Mouse (Mus musculus) telencephalon, adult 2 months (tissue): ENCODE measurements around the gene Scml4.

Source experiments
- DNase-seq: peaks from one replicate; pipeline ENCODE4 v3.0.0-alpha.2; 2011; ENCODE audit warnings: low read depth, low spot score

The Scml4 gene

GRCm38 (mm10) chr10:42991018-42991417, 130.8 kb downstream of the Scml4 start:
- no peak for DNase-seq

DNA sequence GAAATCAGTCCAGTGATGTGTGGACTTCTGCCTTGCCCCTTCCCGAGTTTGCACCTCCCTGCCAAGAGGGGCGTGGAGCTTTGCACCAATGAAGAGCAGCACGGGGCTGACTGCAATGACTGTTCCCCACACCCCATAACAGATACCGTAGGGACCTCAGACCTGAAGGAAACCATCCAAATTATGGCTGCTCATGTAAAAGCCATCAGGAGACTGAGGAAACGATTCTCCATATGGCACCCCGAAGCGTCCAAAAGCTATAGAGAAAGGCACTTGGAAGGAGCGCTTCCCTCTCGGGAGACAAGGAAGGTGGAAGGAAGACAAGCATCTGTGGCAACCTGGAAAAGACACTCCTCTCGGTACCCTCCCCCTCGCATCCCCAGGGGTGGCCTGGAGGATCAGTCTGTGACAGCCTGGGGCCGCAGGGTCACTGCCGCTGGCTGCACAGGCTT, 134.2 kb downstream of the Scml4 start:
- no peak for DNase-seq

DNA sequence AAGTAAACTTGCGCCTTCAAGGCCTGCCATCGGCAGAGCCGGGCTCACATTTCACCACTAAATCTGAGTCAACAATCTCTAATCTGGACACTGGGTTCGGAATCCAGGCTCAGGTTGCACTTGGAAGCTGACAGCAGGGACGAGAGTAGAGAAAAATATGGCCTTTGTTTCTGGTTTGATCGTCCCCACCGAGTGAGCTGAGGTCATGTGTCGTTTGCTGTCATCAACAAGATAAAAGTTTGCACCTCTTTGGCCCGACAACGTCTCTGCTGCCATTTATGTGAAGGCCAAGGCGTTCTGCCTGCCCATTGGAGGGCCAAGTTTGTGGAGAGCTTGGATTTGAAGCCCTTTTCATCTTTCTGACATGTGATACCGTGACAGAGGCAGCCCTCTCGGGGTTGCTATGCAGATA, 135.3 kb downstream of the Scml4 start:
- DNase-seq: no peak

- no peak for DNase-seq
Observed at GRCm38 (mm10) chr10:42997278-42997677, 137.1 kb downstream of the Scml4 start.

DNA sequence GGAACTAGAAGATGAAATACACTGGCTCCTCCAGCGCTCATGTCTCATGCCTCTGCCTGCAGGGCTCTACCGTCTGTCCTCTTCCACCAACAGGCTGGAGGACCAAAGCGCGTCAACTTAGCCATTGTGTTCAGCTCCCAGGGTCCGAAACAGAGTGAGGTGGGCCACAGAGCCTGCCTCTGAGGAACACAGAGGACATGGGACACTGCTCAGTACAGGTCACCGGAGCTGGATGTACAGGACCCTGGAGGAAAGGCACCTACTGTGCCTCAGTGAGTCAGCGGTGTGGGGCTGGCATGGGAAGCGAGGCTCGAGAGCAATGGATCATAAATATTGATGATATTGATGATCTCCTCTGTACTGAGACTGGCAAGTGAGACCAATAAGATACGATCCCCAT, 139.2 kb downstream of the Scml4 start:
- DNase-seq: no peak

DNA sequence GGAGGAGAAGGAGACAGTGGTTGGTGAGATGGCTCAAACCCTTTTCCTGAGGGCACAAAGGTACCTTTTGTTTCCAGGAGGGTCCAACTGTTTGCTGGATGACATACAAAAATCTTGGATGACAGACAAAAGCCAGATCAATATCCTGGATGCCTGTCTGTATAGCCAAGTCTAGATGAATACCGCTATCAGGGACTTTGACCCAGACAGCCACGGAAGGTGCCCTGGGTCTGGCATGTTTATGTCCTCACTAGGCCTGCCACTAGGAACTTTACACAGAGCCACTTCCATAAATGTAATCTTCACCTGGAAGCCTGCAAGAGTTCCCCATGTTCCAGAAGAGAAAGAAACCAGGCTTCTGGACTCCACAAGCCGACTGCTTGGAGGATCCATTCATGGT, 141.3 kb downstream of the Scml4 start:
- DNase-seq: no peak

DNA sequence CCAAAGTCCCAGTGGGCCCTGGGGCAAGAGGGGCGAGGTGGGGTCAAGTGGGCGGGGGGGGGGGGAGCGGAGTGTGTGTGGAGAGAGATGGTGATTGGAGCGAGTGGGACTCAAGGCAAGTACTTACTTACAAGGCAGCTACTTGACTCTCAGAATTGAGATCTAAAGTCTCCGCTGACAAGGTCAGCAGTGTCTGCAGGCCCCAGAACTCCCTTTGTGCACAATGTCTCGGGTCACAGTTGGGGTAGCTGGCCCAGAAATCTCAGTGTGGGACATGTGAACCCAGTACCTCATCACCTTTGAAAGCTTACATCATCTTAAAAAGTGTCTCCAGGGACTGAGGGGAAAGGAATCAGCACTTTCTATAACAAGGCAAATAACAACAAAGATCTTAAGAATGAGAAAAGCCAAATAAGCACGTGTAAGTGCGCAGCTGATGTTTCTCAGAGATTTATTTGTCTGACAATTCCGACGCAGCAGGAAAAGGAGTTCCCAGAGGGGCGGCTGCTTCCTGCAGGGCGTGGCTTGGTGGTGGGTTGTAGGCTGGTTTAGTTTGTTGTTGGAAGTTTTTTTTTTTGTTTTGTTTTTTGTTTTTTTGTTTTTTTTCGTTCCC, 142.0 kb downstream of the Scml4 start:
- no peak for DNase-seq

GRCm38 (mm10) chr10:43002721-43003465, 142.7 kb downstream of the Scml4 start:
- DNase-seq: no peak

GRCm38 (mm10) chr10:43003466-43003757, 143.2 kb downstream of the Scml4 start:
- no peak for DNase-seq

DNA sequence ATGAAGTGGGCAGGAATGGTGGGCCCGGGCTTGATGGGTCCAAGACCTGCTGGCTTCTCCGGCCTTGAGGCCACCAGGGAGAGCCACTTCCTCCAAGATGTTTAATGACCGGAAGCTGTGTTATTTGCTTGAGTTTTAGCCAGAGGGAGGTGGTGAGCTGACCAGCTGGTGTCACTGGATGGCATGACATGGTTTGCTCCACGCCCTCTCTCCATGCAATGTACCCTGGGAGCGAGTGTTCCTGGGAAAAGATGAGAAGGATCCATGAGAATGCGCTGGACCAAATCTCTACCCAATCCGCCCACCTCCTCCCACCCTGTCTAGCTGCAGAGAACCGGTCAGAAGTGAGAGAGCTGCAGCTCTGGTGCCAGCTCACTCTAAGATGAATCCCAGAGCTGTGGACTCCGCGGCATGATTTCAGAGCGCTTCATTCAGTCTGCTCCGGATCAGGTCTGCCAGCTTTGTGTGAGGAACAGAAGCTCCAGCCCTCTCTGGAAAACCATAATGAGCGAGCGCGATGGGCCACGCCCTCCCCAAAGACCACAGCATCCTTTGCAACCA, 144.1 kb downstream of the Scml4 start:
- DNase-seq: no peak

DNA sequence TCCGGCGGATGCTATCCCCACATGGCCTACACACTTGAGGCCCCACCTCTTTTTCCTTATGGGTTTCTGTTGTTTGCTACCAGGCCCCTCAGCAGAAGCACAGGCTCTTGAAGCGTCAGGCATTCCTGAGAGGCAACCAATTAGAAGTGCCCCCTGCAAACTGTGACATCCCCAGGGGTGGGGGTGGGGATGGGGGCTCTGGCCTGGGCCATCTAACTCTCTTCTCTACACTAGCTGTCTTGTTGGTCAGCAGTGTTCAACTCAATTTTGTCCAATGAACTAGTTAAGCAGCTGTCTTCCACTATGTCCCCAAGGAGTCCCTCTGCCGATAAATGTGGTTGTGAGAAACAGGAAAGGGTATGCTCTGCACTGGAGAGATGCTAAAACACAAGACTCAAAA, 144.9 kb downstream of the Scml4 start:
- DNase-seq: no peak

- DNase-seq: no peak
Observed at GRCm38 (mm10) chr10:43005677-43006076, 145.5 kb downstream of the Scml4 start.

- no peak for DNase-seq
Observed at GRCm38 (mm10) chr10:43006534-43006933, 146.4 kb downstream of the Scml4 start.

- no peak for DNase-seq
Observed at GRCm38 (mm10) chr10:43008116-43008515, 147.9 kb downstream of the Scml4 start.
